Mouse (Mus musculus) adipocyte (in vitro differentiated cells): ENCODE measurements around the gene Tmc3.

Experiments used
- DNase-seq: peaks from one replicate; pipeline ENCODE4 v3.0.0-alpha.2; 2016; ENCODE audit warnings: low spot score

The Tmc3 gene

DNA sequence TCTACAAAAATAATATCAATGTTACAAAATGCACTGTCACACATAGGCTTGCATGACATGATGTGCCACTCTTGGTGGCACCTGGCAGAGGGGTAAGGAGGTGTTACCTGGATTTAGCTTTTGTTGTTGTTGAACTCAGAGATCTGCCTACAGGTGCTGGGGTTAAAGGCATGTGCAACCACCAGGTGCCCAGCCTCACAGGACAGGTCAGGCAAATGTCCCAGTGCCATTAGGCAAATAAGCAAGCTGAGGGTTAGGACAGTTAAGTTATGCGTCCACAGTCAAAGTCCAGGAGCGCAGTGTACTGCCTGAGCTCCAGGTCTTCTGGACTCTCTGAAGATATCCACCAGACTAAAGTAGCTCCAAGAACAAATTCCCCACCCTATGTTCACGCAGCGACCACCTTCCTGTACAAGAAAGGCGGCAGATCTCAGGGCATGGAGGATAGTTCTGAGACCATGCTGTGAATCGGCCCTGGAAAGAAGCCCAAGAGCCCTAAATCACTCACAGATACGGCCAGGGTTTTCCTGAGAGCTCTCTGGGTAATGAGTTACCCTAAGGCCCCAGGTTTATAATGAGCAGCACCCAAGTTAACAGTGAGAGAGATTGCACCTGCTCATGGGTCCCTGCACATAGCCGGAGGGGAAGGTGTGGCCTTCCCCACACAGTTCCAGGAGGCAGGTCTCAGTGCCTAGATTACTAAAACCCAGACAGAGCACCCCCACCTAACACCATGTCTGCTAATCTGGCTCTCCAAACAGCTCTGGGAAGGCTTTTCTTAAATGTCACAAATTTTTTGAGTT is 53.3 kb downstream of the Tmc3 start:
- DNase-seq: no peak

GRCm38 (mm10) chr7:83639084-83639483 is 54.4 kb downstream of the Tmc3 start:
- DNase-seq: no peak

GRCm38 (mm10) chr7:83640581-83640980 is 55.9 kb downstream of the Tmc3 start:
- no peak for DNase-seq

DNA sequence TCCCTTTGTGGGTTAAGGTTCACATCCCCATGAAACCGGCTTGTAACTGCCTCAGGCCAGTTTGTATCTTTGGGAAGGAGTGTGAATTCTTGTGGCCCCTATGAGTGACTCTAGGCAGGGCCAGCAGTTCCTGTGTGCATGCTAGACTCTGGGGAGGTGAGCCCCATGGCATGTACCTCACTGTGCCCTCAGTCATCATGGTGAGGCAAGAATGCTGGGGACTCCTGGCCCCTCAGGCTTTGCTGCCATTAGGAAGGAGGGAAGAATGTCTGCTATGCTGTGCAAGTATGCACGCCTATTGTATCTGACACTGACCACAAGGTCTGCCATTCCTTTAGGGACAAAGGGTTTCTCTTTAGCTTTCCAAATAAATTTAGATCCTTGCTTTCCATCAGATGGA is 56.4 kb downstream of the Tmc3 start:
- DNase-seq: no peak

GRCm38 (mm10) chr7:83643581-83643980 is 58.9 kb downstream of the Tmc3 start:
- DNase-seq: no peak

- no peak for DNase-seq
Observed at GRCm38 (mm10) chr7:83644761-83645160, 60.0 kb downstream of the Tmc3 start.

DNA sequence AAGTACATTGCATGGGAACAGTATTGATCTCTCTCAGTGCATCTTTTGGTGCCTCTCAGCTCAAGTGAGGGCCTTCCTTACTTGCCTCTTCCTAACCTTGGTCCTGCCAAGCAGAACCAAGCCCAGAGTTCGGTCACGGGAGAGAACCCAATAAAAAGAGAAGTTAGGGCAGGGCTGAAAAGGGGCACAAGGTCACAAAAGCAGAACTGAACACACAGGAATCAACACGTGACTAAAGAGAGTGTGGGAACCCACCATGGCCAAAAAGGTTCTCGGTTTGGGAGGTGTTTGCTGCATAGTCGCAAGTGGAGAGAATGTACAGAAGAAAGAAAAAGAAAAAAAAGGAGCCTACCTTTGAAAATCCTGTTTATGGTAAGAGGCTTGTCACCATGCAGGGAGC is 60.7 kb downstream of the Tmc3 start:
- no peak for DNase-seq

DNA sequence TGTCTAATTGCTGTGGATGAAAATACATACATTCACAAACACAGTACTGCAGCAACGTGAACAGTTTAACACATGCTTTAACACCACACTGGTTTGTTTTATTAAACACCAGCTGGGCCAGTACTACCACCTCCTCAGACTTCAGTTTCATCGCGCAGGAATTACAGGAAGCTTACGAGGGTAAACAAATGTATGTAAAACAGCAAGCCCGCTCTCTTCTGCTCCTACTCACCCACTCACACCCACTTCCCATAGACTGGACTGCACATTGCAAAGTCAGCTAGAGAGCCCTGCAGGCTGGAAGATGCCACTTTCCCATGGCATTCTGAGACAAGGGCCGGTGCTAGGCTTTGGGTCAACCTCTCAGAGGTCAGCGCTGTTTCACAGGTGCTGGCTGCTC is 64.1 kb downstream of the Tmc3 start:
- no peak for DNase-seq

- no peak for DNase-seq
Observed at GRCm38 (mm10) chr7:83650638-83651037, 65.9 kb downstream of the Tmc3 start.

- DNase-seq: no peak
Observed at GRCm38 (mm10) chr7:83652498-83652897, 67.8 kb downstream of the Tmc3 start.

GRCm38 (mm10) chr7:83653605-83654051 is 68.9 kb downstream of the Tmc3 start:
- DNase-seq: peak; percentile 13

DNA sequence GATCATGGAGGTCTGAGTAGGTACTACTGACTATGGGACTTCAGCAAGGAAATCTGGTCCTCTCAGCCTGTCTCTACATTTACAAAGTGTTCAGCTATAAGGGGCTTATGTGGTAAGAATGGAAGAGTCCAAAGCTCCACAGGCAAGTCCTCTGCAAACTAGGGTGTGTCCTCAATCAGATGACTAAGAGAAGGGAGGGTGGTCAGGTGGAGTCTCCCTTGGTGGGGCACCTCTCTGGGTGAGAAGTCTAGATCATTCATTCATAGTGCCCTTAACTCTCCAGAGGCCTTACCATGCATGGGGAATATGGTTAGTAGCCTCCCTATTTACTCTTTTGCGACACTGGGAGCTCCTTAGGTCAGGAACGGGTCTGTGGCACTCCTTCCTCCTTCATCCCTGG is 69.5 kb downstream of the Tmc3 start:
- DNase-seq: no peak

GRCm38 (mm10) chr7:83654938-83655630 is 70.4 kb downstream of the Tmc3 start:
- DNase-seq: no peak

DNA sequence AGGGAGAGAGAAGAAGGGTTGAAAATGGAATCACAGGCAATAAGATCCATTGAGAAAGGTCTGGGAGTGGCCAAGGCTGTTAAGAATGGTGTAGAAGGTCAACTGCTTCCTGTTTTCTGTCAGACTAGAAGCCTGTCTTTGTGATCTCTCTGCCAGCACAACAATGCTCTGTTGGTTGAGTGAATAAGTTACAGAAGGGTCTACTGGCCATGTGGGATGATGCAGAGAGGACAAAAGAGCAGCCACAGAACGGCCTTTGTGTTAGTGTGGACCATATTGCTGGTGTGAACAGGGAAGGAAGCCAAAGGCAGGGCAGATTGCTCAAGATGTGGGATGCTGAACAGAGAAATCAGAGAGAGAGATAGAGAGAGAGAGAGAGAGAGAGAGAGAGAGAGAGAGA is 74.0 kb downstream of the Tmc3 start:
- peak; percentile 34 for DNase-seq

DNA sequence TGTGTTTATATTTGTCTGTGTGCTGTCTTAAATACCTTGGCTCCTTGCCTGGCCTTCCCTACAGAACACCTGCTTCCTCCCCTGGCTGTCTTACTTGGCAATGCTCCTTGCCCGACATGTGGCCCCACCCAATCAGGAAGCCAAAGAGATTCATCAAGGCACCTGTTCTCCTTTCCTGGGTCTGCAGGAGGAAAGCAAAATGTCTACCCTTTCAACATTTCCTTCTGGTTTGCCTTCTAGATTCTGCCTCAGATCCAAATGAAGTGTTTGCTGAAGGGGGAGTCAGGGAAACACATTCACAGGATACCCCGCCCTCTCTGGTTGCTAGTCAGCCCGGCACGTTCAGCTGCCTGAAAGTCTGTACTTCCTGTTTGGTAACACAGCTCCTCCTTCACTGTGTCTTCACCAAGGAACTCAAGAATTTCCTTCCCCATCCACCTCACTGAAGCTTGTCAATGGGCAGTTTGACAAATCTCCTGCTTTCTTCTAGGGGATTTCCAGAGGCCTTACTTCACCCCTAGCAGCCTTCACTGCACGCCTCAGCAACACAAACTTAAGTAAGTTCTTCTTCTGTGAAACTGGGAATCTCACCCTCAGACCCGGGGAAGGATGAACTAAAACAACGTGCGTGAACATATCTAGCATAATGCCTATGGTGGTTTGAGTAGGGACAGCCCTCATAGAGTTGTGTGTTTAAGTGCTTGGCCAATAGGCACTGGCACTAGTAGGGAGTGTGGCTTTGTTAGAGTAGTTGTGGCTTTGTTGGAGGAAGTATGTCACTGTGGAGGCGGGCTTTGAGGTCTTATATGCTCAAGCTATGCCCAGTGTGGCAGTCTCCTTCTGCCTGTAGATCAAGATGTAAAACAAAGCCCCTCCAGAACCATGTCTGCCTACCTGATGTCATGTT is 74.7 kb downstream of the Tmc3 start:
- no peak for DNase-seq

DNA sequence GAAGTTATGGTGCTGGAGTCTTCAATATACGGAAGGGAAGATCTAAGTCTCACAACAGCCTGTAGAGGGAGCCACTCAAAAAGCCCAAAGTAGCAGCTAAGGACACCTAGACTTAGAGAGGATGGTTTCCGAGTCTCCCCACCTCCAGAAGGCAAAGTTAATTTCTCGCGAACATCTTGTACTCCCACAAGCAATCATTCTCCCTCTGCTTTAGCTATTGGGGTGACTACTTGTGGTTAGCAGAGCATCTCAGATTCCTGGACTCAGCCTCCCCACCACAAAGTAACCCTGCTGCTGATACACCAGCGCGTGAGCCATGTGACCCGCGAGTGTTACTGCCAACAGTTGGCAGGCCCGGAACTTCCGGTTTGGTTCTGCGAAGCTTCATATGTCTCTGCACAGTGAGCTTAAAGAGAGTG is 75.6 kb downstream of the Tmc3 start:
- DNase-seq: no peak

GRCm38 (mm10) chr7:83661031-83661430 is 76.3 kb downstream of the Tmc3 start:
- DNase-seq: no peak

- no peak for DNase-seq
Observed at GRCm38 (mm10) chr7:83661763-83662162, 77.0 kb downstream of the Tmc3 start.

GRCm38 (mm10) chr7:83662711-83663375 is 78.1 kb downstream of the Tmc3 start:
- DNase-seq: no peak

DNA sequence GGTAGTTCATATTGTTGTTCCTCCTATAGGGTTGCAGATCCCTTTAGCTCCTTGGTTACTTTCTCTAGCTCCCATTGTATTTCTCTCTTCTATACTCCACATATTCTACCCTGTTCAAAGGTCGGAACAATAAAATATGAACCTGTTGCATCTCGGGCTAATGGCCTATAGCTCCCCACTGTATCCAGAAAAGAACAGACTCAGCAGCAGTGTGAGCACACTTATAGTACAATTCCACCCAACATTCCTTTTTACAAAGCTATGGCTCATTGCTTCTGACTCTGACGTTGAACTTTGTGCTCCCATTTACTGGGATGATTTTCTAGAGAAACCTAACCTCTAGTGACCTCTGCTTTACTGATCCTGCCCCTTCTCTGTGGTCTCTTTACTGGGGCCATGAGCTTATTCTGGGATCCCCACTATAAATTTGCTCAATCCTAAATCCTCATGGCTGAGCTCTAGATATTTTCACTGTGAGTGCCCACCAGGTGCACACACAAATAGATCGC is 81.4 kb downstream of the Tmc3 start:
- DNase-seq: no peak

- DNase-seq: no peak
Observed at GRCm38 (mm10) chr7:83667936-83668645, 83.4 kb downstream of the Tmc3 start.
